Mouse (Mus musculus): ENCODE measurements around the gene Vdr.

Gene Vdr

DNA sequence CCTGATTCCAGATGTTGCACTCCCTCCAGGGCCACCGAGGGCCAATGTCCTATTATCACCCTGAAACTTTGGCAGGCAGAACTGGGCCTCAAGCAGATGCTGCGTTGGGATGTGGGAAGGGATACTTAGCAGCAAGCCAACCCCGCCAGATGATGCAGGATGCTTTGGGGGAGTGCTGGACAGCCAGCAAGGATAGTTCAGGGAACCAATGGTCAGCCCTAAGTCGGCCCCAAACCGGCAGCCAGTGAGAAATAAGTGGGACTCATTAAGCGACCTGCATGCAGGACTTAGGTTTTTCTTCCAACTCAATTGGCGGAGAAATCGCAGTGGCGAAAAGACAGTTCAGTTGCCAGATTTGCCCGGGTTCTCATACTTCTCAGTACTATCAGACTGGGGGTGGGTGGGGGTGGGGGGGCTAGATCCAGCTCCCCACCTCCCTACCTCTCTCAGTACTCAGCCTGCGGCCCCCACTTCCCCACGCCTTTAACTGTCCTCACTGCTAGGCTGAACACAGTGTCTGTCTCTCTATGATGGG lies 80.1 kb downstream of the Vdr start:
- no peak for DNase-seq (ENCODE audit: low spot score in 2 of 2)

DNA sequence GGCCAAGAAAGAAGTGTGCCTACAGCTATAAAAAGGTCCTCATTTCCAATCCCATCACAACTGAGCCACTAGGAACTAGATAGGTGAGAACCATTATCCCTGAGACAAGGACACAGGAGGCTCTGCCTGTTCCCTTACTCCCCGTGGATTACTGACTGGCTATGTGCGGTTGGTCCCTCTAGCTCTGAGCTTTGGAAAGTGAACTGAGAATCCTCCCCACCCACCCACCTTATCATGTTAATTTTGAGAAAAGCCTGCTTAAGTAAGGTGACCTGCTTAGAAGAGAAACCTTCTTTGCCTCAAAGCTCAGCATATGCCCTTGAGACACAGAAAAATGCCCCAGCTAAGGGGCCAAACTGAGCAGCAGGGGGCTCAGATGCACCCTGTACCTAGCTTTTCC lies 81.0 kb downstream of the Vdr start:
- DNase-seq (ENCODE audit: low spot score in 2 of 2) = no peak

DNA sequence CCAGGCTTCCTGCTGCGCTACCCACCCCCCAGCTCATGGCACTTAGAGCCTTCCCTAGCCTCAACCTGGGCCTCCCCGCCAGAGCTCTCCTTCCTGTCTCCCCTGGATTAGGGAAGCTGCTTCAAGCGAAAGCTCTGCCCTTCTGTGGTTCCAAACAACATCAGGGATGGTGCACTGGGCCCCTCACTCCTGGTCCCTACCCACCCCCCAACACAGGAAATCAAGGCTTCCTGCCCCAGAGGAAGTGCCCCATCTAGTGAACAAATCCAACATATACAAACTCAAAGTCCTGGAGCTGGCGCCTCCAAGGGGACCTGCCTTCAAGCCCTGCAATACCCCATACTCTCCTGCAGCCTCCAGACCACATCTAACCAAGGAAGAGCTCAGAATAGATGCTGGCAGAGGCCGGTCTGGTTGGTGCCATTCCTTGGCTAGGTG lies 81.5 kb downstream of the Vdr start:
- no peak for DNase-seq (ENCODE audit: low spot score in 2 of 2)

GRCm38 (mm10) chr15:97828221-97828842 lies 82.1 kb downstream of the Vdr start:
- no peak for DNase-seq (ENCODE audit: low spot score in 2 of 2)

DNA sequence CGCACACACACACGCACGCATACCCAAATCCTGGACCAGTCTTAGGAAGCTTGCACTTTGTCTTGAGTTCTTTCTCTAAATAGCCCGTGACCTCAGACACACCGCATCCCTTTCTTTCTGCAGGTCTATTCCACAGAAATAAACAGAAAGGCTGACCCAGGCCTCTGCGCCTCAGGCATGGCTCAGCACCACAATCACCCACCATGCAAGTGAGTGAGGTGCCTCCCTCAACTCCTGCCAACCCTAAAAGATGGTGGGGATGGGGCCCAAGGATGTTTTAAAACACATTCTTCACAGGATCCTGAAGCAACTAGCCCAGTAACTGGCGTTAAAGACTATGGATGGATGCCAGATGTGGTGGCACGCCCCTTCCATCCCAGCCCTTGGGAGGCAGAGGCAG lies 83.0 kb downstream of the Vdr start:
- DNase-seq (ENCODE audit: low spot score in 2 of 2) = no peak

DNA sequence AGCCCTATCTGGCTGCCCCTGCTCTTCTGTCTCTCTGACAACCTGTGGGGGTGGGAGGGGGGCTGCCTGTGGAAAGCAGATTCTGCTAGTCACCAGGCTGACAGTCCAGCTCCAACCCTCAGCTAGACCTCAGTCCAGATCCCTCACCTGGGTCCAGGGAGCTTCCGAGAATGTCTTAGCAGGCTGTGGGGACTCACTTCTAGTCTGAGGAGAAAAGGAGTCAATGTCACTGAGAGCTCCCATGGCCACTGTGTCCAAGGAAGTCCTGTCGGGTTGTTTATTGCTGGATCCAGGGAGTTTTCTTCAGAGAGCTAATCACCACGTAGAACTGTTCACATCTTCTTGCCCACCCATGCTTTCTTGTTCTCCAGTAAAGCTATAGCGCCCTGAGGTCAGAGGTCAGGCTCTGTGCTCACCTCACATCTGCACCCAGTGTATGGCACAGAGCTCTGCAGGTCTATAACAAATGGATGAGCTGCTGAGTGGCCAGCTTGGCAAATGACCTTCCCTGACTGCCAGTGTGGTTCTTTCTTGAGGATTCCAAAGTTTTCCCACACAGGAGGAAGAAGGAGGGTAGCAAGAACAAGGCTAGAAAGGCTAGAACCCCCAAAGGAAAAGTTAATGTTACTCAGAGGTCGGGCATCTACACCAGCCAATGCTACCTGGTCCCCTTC lies 83.7 kb downstream of the Vdr start:
- no peak for DNase-seq (ENCODE audit: low spot score in 2 of 2)

GRCm38 (mm10) chr15:97825941-97826587 lies 84.4 kb downstream of the Vdr start:
- DNase-seq (ENCODE audit: low spot score in 2 of 2) = peak in 1 of 2 experiments; percentile 34

DNA sequence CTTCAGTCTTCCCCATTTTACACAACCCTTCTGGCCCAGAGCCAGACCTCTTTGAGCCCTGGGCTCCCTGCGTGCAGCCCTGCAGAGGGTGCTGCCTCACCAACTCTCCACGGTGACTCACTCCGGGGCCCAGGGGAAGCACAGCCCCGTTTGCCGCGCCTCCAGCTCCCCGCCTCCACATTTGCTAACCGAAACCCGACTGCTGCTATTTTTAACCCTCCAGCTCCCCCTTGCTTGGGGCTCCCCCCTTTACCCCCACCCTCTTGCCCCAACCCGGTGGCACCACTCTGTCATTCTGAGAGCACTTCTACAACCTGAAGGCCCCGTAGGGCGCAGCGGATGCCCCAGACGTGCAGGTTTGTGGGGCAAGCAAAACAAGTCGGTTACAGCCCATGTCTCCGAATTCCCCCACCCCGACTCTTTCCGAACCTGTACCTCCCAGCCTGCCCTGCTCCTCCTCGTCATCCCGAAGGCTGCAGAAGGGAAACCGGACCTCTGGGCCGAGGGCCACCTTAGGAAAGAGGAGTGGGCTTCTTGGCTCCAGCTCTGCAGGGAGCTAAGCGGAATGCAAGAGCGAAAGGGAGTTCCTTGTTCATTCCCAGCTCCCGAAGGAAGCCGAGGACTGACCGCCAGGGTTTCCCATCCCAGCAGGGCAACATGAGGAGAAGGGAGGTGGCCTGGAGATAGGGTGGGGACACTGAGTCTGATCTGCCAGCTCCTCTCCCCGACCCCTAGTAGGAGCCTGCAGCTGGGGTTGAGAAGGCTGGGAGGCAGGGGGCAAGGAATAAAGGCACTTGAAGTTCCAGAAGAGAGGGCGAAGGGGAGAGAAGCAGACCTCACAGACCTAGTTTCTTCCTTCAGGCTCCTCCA lies 85.1 kb downstream of the Vdr start:
- peak; percentile 71 to 82 for DNase-seq (ENCODE audit: low spot score in 2 of 2)

- no peak for DNase-seq (ENCODE audit: low spot score in 2 of 2)
These were observed 86.4 kb downstream of the Vdr start for GRCm38 (mm10) chr15:97824042-97824441.

- no peak for DNase-seq (ENCODE audit: low spot score in 2 of 2)
These were observed 87.0 kb downstream of the Vdr start for GRCm38 (mm10) chr15:97823479-97823878.

- DNase-seq (ENCODE audit: low spot score in 2 of 2) = no peak
These were observed 87.7 kb downstream of the Vdr start for GRCm38 (mm10) chr15:97822545-97823228.

DNA sequence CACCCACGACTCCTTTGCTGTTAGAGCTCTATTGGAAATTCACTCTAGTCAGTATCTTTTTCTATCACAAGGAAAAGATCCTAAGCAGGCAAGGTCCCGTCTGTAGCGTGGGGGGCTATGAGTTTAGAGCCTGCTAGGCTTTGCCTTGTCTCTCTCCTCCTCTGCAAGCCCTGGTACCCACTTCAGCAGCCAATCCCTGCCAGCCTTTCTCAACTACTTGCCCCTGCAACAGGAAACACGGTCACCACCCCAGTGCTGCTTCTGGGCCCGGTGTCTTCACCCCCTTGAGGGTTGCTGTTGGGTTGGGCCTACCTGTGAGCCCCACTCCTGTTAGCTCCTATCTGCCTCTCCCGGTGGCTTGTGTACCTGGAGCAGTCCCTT lies 88.5 kb downstream of the Vdr start:
- DNase-seq (ENCODE audit: low spot score in 2 of 2) = peak; percentile 38 to 47

DNA sequence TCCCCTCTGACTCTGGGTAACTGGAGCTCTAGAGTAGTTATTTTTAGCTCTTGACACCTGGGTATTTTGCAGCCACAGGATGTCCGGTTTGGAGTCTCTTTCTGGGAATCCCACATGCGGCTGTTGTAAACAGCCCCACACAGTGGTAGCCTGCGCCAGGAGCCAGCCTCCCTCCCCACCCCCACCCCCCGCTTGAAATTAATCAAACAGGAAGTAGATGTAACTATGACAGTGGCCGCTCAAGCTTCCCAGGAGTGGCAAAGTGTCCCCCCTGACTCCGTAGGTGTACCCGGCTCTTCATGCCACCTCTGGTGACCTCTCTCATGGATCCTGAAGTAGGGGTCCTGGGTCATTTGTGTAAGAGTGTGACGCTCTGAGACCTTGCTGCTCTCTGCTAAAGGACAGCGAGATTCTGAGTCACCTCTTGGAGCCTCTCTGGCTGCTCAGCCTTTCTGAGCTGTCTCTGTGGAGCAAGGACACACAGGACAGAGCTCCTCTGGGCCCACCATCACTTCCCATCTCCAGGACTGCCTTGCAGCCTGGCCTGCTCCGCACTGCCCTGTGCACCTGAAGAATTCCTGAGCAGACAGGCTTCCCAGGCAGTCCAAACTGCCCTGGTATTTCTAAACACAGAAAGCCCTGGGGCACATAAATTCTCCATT lies 89.0 kb downstream of the Vdr start:
- DNase-seq (ENCODE audit: low spot score in 2 of 2) = no peak

DNA sequence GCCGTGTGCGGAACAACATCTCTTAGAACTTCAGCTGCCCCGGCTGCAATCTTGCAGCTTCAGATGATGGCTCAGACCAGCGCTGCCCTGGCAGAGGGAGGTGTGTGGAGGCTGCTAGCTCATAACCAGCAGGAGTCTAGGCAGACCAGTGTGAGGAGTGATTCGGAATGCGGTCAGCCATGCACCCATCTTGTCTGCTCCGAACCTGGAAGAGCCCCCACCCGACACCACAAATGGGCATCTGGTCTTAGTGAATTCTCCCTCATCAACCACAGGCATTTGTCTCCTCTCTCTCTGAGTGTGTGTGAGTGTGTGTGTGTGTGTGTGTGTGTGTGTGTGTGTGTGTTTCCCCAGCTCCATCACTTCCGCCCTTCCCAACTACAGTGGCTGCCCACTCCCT lies 90.5 kb downstream of the Vdr start:
- DNase-seq (ENCODE audit: low spot score in 2 of 2) = no peak

GRCm38 (mm10) chr15:97816199-97816994 lies 94.0 kb downstream of the Vdr start:
- DNase-seq (ENCODE audit: low spot score in 2 of 2) = no peak

GRCm38 (mm10) chr15:97815254-97815653 lies 95.2 kb downstream of the Vdr start:
- DNase-seq (ENCODE audit: low spot score in 2 of 2) = no peak

DNA sequence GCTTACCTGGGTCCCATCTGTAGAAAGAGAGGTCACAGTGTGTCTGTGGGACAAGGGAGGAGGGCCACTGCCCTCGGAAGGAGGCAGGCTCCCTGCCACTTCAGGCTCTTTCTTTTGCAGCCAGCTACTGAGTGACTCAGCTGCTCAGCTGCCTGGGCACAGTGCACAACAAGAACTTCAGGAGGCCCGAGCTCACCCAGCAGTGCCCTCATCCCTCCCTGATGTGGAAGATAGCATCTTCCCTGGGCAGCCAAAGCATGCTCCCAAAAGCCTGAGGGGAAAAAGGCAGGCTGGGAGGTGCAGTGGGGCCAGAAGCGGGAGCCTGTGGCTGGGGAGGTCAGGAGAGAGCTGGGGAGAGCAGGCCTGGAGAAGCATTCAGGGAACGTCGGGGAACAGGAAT lies 95.7 kb downstream of the Vdr start:
- DNase-seq (ENCODE audit: low spot score in 2 of 2) = no peak

GRCm38 (mm10) chr15:97813452-97814204 lies 96.8 kb downstream of the Vdr start:
- DNase-seq (ENCODE audit: low spot score in 2 of 2) = no peak

GRCm38 (mm10) chr15:97812875-97813274 lies 97.6 kb downstream of the Vdr start:
- no peak for DNase-seq (ENCODE audit: low spot score in 2 of 2)
